Mouse (Mus musculus): ENCODE data around the gene Wbp4.

DNA sequence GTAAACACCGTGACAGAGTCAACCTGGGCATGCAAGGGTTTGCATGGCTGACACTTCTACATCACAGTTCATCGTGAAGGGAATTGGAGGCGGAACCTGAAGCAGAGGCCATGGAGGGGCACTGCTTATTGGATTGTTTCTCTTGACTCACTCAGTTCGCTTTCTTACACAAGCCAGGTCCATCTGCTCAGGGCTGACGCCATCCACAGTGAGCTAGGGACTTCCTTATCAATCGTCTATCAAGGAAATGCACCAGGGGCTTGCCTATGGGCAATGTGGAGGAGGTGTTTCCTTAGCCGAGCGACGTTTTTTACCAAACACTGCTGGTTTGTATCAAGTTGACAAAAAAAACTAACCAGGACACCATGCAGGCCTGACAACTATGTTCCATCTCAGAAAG, 18.0 kb upstream of the Wbp4 start:
- TF ChIP-seq CTCF (IDR thresholded peaks at IDR 0.05; ENCODE audit: low read depth, low read length) (no peak), POLR2A (IDR thresholded peaks at IDR 0.05; ENCODE audit: extremely low read depth, insufficient read depth, low read length) (no peak)
